Mouse (Mus musculus) erythroblast, embryonic 14.5 days (primary cell): ENCODE results near the gene Fam169a.

Source experiments
- GATA1 ChIP-seq: IDR thresholded peaks from 2 replicates; pipeline ENCODE4 v1.6.1; 2012; ENCODE audit warnings: low read length, inconsistent platforms, mixed read lengths
- TAL1 ChIP-seq: IDR thresholded peaks from 3 replicates; pipeline ENCODE4 v1.6.1; 2012; ENCODE audit warnings: low read length, inconsistent platforms, mixed read lengths

GRCm38 (mm10) chr13:97088183-97088582 lies 21.1 kb downstream of the Fam169a start:
- TF ChIP-seq GATA1 (no peak), TAL1 (no peak)
